Mouse (Mus musculus): ENCODE measurements at regions not wholly inside any gene's neighbourhood (a gene's known extent, or its start where the extent isn't known, plus 50 kb on each side); places are given as distances from the start of the nearest gene placed in this dataset.

- TF ChIP-seq POLR2A (IDR thresholded peaks at IDR 0.05; ENCODE audit: control insufficient read depth, low read depth, low read length) (no peak), CTCF (IDR thresholded peaks at IDR 0.05; ENCODE audit: control insufficient read depth, insufficient read depth, insufficient replicate concordance, low read depth, low read length) (no peak)
Measured at GRCm38 (mm10) chr7:60293556-60293955, 153.5 kb upstream of the Snrpn start.
